Mouse (Mus musculus) MEL (cell line): ENCODE data around the gene Mcub. TPM values are rescaled to one million over a fixed set of nuclear protein-coding genes. Genes with fewer than 3 reads are reported as not detected.

Source experiments
- DNase-seq: peaks from one replicate; pipeline ENCODE4 v3.0.0; 2011; ENCODE audit warnings: low read depth, low spot score
- H3K27ac ChIP-seq: 2 replicates; pipeline ENCODE4 v1.5.1; 2012; ENCODE audit warnings: low read depth, mild to moderate bottlenecking, control low read depth, low read length, moderate library complexity; ENCODE audit not compliant: control insufficient read depth
- H3K27me3 ChIP-seq, 2 experiments: fragments of 150-350 bp in 1 of 2; sonication (generic) in 1 of 2; 2 replicates each; pipeline ENCODE4 v1.6.1; 2012; ENCODE audit warnings: low read length in 2 of 2, mild to moderate bottlenecking in 2 of 2, improper control_type of control experiment in 1 of 2, moderate library complexity in 1 of 2; ENCODE audit not compliant: insufficient read depth in 2 of 2, control insufficient read depth in 1 of 2
- H3K36me3 ChIP-seq, 2 experiments: 2 replicates each; pipeline ENCODE4 v1.6.1; 2012 to 2014; ENCODE audit warnings: low read length in 2 of 2, improper control_type of control experiment in 1 of 2, inconsistent platforms in 1 of 2, mild to moderate bottlenecking in 1 of 2; ENCODE audit not compliant: insufficient read depth in 2 of 2, control insufficient read depth in 1 of 2
- H3K4me1 ChIP-seq, 2 experiments: fragments of 150-350 bp in 1 of 2; sonication (generic) in 1 of 2; 2 replicates each; pipeline ENCODE4 v1.6.1; 2012; ENCODE audit warnings: low read length in 2 of 2, improper control_type of control experiment in 1 of 2, mild to moderate bottlenecking in 1 of 2; ENCODE audit not compliant: insufficient read depth in 2 of 2, control insufficient read depth in 1 of 2
- H3K4me3 ChIP-seq, 2 experiments: fragments of 150-350 bp in 1 of 2; sonication (generic) in 1 of 2; 2 replicates each; pipeline ENCODE4 v1.5.1; 2012; ENCODE audit warnings: low read depth in 2 of 2, low read length in 2 of 2, mild to moderate bottlenecking in 2 of 2, moderate library complexity in 2 of 2, control low read depth in 1 of 2, improper control_type of control experiment in 1 of 2; ENCODE audit not compliant: control insufficient read depth in 1 of 2, insufficient read depth in 1 of 2
- H3K79me2 ChIP-seq: 2 replicates; pipeline ENCODE4 v1.6.1; 2012; ENCODE audit warnings: mild to moderate bottlenecking, low read length, moderate library complexity; ENCODE audit not compliant: control insufficient read depth, poor library complexity, insufficient read depth
- H3K9ac ChIP-seq: 2 replicates; pipeline ENCODE4 v1.6.1; 2012; ENCODE audit warnings: low read depth, mild to moderate bottlenecking, control low read depth, low read length, moderate library complexity; ENCODE audit not compliant: control insufficient read depth, poor library complexity, severe bottlenecking
- H3K9me3 ChIP-seq: fragments of 150-350 bp; sonication (generic); replicated peaks from 2 replicates; pipeline ENCODE4 v1.6.1; 2012; ENCODE audit warnings: mild to moderate bottlenecking, low read length, improper control_type of control experiment, moderate library complexity; ENCODE audit not compliant: insufficient read depth
- BHLHE40 ChIP-seq: IDR thresholded peaks from 2 replicates; pipeline ENCODE4 v1.6.1; 2012; ENCODE audit warnings: low read depth, mild to moderate bottlenecking, inconsistent platforms, low read length, improper control_type of control experiment, borderline replicate concordance
- CHD1 ChIP-seq: IDR thresholded peaks from 2 replicates; pipeline ENCODE4 v1.6.1; 2012; ENCODE audit warnings: low read depth, mild to moderate bottlenecking, inconsistent platforms, low read length, improper control_type of control experiment
- CHD2 ChIP-seq: IDR thresholded peaks from 2 replicates; pipeline ENCODE4 v1.6.1; 2011; ENCODE audit warnings: low read length, improper control_type of control experiment
- CTCF ChIP-seq, 3 experiments: IDR thresholded peaks in 2 of 3; conservative IDR thresholded peaks in 1 of 3; 2 replicates each; pipeline ENCODE4 v1.5.1; 2011 to 2012; ENCODE audit warnings: low read length in 3 of 3, low read depth in 2 of 3, mild to moderate bottlenecking in 2 of 3, improper control_type of control experiment in 1 of 3, inconsistent platforms in 1 of 3, mixed read lengths in 1 of 3, moderate library complexity in 1 of 3; ENCODE audit not compliant: control insufficient read depth in 1 of 3, insufficient read depth in 1 of 3, poor library complexity in 1 of 3, severe bottlenecking in 1 of 3
- EP300 ChIP-seq, 2 experiments: IDR thresholded peaks; 2 replicates each; pipeline ENCODE4 v1.6.1; 2011; ENCODE audit warnings: improper control_type of control experiment in 2 of 2, low read length in 2 of 2, low read depth in 1 of 2, mild to moderate bottlenecking in 1 of 2
- ETS1 ChIP-seq: IDR thresholded peaks from 2 replicates; pipeline ENCODE4 v1.6.1; 2012; ENCODE audit warnings: low read depth, mild to moderate bottlenecking, inconsistent platforms, low read length, improper control_type of control experiment, moderate library complexity
- MAX ChIP-seq: IDR thresholded peaks from 2 replicates; pipeline ENCODE4 v1.6.1; 2011; ENCODE audit warnings: low read length, improper control_type of control experiment
- MEF2A ChIP-seq: IDR thresholded peaks from 2 replicates; pipeline ENCODE4 v1.6.1; 2014; ENCODE audit warnings: low read depth, mild to moderate bottlenecking, inconsistent platforms, low read length, improper control_type of control experiment; ENCODE audit not compliant: poor library complexity, insufficient replicate concordance, severe bottlenecking; ENCODE audit errors: extremely low read depth
- MXI1 ChIP-seq: IDR thresholded peaks from 2 replicates; pipeline ENCODE4 v1.6.1; 2011; ENCODE audit warnings: mild to moderate bottlenecking, low read depth, low read length, improper control_type of control experiment
- MYC ChIP-seq: IDR thresholded peaks from 2 replicates; pipeline ENCODE4 v1.6.1; 2011; ENCODE audit warnings: low read depth, mild to moderate bottlenecking, low read length, improper control_type of control experiment, moderate library complexity
- NELFE ChIP-seq: IDR thresholded peaks from 2 replicates; pipeline ENCODE4 v1.6.1; 2011; ENCODE audit warnings: low read depth, low read length, improper control_type of control experiment
- NRF1 ChIP-seq: IDR thresholded peaks from 2 replicates; pipeline ENCODE4 v1.6.1; 2014; ENCODE audit warnings: low read depth, mild to moderate bottlenecking, inconsistent platforms, low read length, improper control_type of control experiment, moderate library complexity; ENCODE audit not compliant: poor library complexity, insufficient read depth, severe bottlenecking
- RAD21 ChIP-seq: IDR thresholded peaks from 2 replicates; pipeline ENCODE4 v1.6.1; 2011; ENCODE audit warnings: mild to moderate bottlenecking, low read depth, low read length, improper control_type of control experiment
- RCOR1 ChIP-seq: IDR thresholded peaks from 2 replicates; pipeline ENCODE4 v1.6.1; 2012; ENCODE audit warnings: low read depth, mild to moderate bottlenecking, inconsistent platforms, low read length, improper control_type of control experiment
- SIN3A ChIP-seq: IDR thresholded peaks from 2 replicates; pipeline ENCODE4 v1.6.1; 2012; ENCODE audit warnings: low read length, improper control_type of control experiment, inconsistent platforms
- SMC3 ChIP-seq: IDR thresholded peaks from 2 replicates; pipeline ENCODE4 v1.6.1; 2011; ENCODE audit warnings: low read depth, low read length, improper control_type of control experiment
- TAL1 ChIP-seq: IDR thresholded peaks from 2 replicates; pipeline ENCODE4 v1.6.1; 2012; ENCODE audit warnings: mild to moderate bottlenecking, inconsistent platforms, low read length, moderate library complexity, mixed read lengths
- UBTF ChIP-seq: IDR thresholded peaks from 2 replicates; pipeline ENCODE4 v1.6.1; 2012; ENCODE audit warnings: low read depth, mild to moderate bottlenecking, inconsistent platforms, low read length, improper control_type of control experiment, moderate library complexity, borderline replicate concordance; ENCODE audit not compliant: insufficient read depth
- USF1 ChIP-seq: IDR thresholded peaks from 2 replicates; pipeline ENCODE4 v1.6.1; 2014; ENCODE audit warnings: low read depth, mild to moderate bottlenecking, inconsistent platforms, low read length, improper control_type of control experiment, moderate library complexity
- ZC3H11A ChIP-seq: IDR thresholded peaks from 2 replicates; pipeline ENCODE4 v1.6.1; 2012; ENCODE audit warnings: low read depth, mild to moderate bottlenecking, inconsistent platforms, low read length, improper control_type of control experiment
- ZKSCAN1 ChIP-seq: IDR thresholded peaks from 2 replicates; pipeline ENCODE4 v1.6.1; 2012; ENCODE audit warnings: low read depth, mild to moderate bottlenecking, inconsistent platforms, low read length, improper control_type of control experiment, moderate library complexity
- ZNF384 ChIP-seq: IDR thresholded peaks from 2 replicates; pipeline ENCODE4 v1.6.1; 2012; ENCODE audit warnings: low read depth, mild to moderate bottlenecking, inconsistent platforms, low read length, improper control_type of control experiment
- polyA plus RNA-seq, 2 experiments: library from polyadenylated mRNA; stranded (reverse) in 1 of 2; unstranded in 1 of 2; fragments of >175 nt in 1 of 2; fragments of >200 nt in 1 of 2; gene quantifications; 2 replicates each; pipeline versions ENCODE4 v1.2.1 to v1.2.4; 2012; ENCODE audit warnings: low replicate concordance in 2 of 2, low read depth in 1 of 2; ENCODE audit not compliant: insufficient read length in 2 of 2, insufficient read depth in 1 of 2, missing spikeins in 1 of 2
- total RNA-seq: library from RNA; depleted of rRNA; stranded (reverse); fragments of 300-350 nt; gene quantifications from 2 replicates; pipeline ENCODE4 v1.2.3, GENCODE M21; 2012

Gene Mcub
- total and polyA plus RNA-seq, 3 experiments = not detected

GRCm38 (mm10) chr3:129904381-129905132 lies 65.4 kb downstream of the Mcub start:
- peaks cover 0 to 10% of the 10 kb centered on the region in 2 experiments; a peak in 2 of 4 replicates for H3K36me3 ChIP-seq

GRCm38 (mm10) chr3:129903866-129904265 lies 66.1 kb downstream of the Mcub start:
- Histone ChIP-seq H3K27me3 (no peaks in the 10 kb centered on the region), H3K4me1 (peaks cover 0 to 16% of the 10 kb centered on the region in 2 experiments; a peak in 3 of 4 replicates), H3K36me3 (peaks cover 0 to 10% of the 10 kb centered on the region in 2 experiments; a peak in 2 of 4 replicates), H3K9me3 (no peaks in the 10 kb centered on the region), H3K4me3 (no peak overlapping the region), H3K9ac (no peak overlapping the region), H3K79me2 (no peaks in the 10 kb centered on the region), H3K27ac (no peak overlapping the region)
- no peak for TF ChIP-seq MYC
- no peak for TF ChIP-seq BHLHE40
- no peak for TF ChIP-seq ETS1
- TF ChIP-seq MEF2A = no peak
- no peak for TF ChIP-seq CTCF (IDR thresholded peaks at IDR 0.05 in 2 of 3, conservative IDR thresholded peaks at IDR 0.05 in 1 of 3; ENCODE audit: control insufficient read depth in 1 of 3, insufficient read depth in 1 of 3, low read depth in 2 of 3, low read length in 3 of 3, poor library complexity in 1 of 3, severe bottlenecking in 1 of 3)
- no peak for TF ChIP-seq SMC3
- no peak for TF ChIP-seq SIN3A
- no peak for TF ChIP-seq CHD2
- TF ChIP-seq ZC3H11A = no peak
- no peak for TF ChIP-seq ZKSCAN1
- no peak for TF ChIP-seq MXI1
- TF ChIP-seq CHD1 = no peak
- TF ChIP-seq USF1 = no peak
- no peak for TF ChIP-seq NELFE
- no peak for TF ChIP-seq UBTF
- no peak for TF ChIP-seq NRF1
- TF ChIP-seq RAD21 = no peak
- no peak for TF ChIP-seq EP300 (IDR thresholded peaks at IDR 0.05; ENCODE audit: low read depth in 1 of 2, low read length in 2 of 2)
- TF ChIP-seq MAX = no peak
- no peak for TF ChIP-seq ZNF384
- DNase-seq = no peak

More at GRCm38 (mm10) chr3:129904381-129905132, 65.4 kb downstream of the Mcub start:
- no peak for DNase-seq
- Histone ChIP-seq H3K79me2 (no peaks in the 10 kb centered on the region), H3K9ac (no peak overlapping the region), H3K4me1 (peaks cover 0 to 12% of the 10 kb centered on the region in 2 experiments; a peak in 2 of 4 replicates), H3K27me3 (no peaks in the 10 kb centered on the region), H3K4me3 (no peak overlapping the region), H3K27ac (no peak overlapping the region), H3K9me3 (no peaks in the 10 kb centered on the region)
- no peak for TF ChIP-seq MAX
- no peak for TF ChIP-seq ZKSCAN1
- no peak for TF ChIP-seq RCOR1
- no peak for TF ChIP-seq MXI1
- TF ChIP-seq TAL1 = no peak
